Mouse (Mus musculus) left cerebral cortex, adult 8-10 months (tissue): ENCODE data around the gene Jarid2. TPM values are rescaled to one million over a fixed set of nuclear protein-coding genes. Genes with fewer than 3 reads are reported as not detected.

Source experiments
- DNase-seq, 2 experiments: peaks; one replicate each; pipeline ENCODE4 v3.0.0; 2022; ENCODE audit warnings: low spot score in 2 of 2
- total RNA-seq, 4 experiments: library from RNA; stranded (reverse); gene quantifications; 2 replicates each; pipeline ENCODE4 v1.2.4; 2022

The Jarid2 gene
- total RNA-seq, 4 experiments from 2014 or later: 29.5 to 37.8 (median 33.3) TPM

- no peak for DNase-seq
Observed at GRCm38 (mm10) chr13:44728145-44728880, 961 bp upstream of the Jarid2 start.

- peak; percentile 96 to 99 for DNase-seq
Observed at GRCm38 (mm10) chr13:44730146-44730864, 1.0 kb downstream of the Jarid2 start.

- peak; percentile 82 to 93 for DNase-seq
Observed at GRCm38 (mm10) chr13:44730939-44731551, 1.8 kb downstream of the Jarid2 start.

GRCm38 (mm10) chr13:44731727-44732441 lies 2.6 kb downstream of the Jarid2 start:
- DNase-seq: no peak

- no peak for DNase-seq
Observed at GRCm38 (mm10) chr13:44732442-44732974, 3.2 kb downstream of the Jarid2 start.

GRCm38 (mm10) chr13:44733036-44733372 lies 3.7 kb downstream of the Jarid2 start:
- peak in 1 of 2 experiments; percentile 20 for DNase-seq

GRCm38 (mm10) chr13:44733373-44734111 lies 4.3 kb downstream of the Jarid2 start:
- peak; percentile 53 to 61 for DNase-seq

GRCm38 (mm10) chr13:44734441-44734840 lies 5.2 kb downstream of the Jarid2 start:
- DNase-seq: no peak

GRCm38 (mm10) chr13:44735088-44735690 lies 5.9 kb downstream of the Jarid2 start:
- no peak for DNase-seq

- no peak for DNase-seq
Observed at GRCm38 (mm10) chr13:44737297-44737696, 8.0 kb downstream of the Jarid2 start.

- DNase-seq: peak in 1 of 2 experiments; percentile 23
Observed at GRCm38 (mm10) chr13:44751780-44752179, 22.5 kb downstream of the Jarid2 start.

GRCm38 (mm10) chr13:44753206-44753605 lies 23.9 kb downstream of the Jarid2 start:
- no peak for DNase-seq

GRCm38 (mm10) chr13:44755434-44755833 lies 26.2 kb downstream of the Jarid2 start:
- DNase-seq: no peak

GRCm38 (mm10) chr13:44758750-44759149 lies 29.5 kb downstream of the Jarid2 start:
- DNase-seq: no peak

- no peak for DNase-seq
Observed at GRCm38 (mm10) chr13:44760761-44761160, 31.5 kb downstream of the Jarid2 start.

GRCm38 (mm10) chr13:44763068-44763467 lies 33.8 kb downstream of the Jarid2 start:
- DNase-seq: no peak

- DNase-seq: no peak
Observed at GRCm38 (mm10) chr13:44767751-44768150, 38.5 kb downstream of the Jarid2 start.

- DNase-seq: no peak
Observed at GRCm38 (mm10) chr13:44770808-44771605, 41.7 kb downstream of the Jarid2 start.

GRCm38 (mm10) chr13:44772816-44773215 lies 43.5 kb downstream of the Jarid2 start:
- no peak for DNase-seq
